Mouse (Mus musculus) heart, adult 2 months (tissue): ENCODE data around the gene Fam72a.

Experiments used
- CTCF ChIP-seq: fragments of 200-600 bp; IDR thresholded peaks from 2 replicates; pipeline ENCODE4 v1.8.1; 2022; ENCODE audit warnings: antibody characterized with exemption, mild to moderate bottlenecking, moderate library complexity
- EP300 ChIP-seq: fragments of 200-500 bp; IDR thresholded peaks from 2 replicates; pipeline ENCODE4 v1.6.1; 2011; ENCODE audit warnings: low read depth, low read length, control low read depth; ENCODE audit not compliant: insufficient read depth
- POLR2A ChIP-seq: fragments of 200-500 bp; IDR thresholded peaks from 2 replicates; pipeline ENCODE4 v1.6.1; 2011; ENCODE audit warnings: mild to moderate bottlenecking, low read depth, low read length, control low read depth; ENCODE audit not compliant: insufficient read depth

DNA sequence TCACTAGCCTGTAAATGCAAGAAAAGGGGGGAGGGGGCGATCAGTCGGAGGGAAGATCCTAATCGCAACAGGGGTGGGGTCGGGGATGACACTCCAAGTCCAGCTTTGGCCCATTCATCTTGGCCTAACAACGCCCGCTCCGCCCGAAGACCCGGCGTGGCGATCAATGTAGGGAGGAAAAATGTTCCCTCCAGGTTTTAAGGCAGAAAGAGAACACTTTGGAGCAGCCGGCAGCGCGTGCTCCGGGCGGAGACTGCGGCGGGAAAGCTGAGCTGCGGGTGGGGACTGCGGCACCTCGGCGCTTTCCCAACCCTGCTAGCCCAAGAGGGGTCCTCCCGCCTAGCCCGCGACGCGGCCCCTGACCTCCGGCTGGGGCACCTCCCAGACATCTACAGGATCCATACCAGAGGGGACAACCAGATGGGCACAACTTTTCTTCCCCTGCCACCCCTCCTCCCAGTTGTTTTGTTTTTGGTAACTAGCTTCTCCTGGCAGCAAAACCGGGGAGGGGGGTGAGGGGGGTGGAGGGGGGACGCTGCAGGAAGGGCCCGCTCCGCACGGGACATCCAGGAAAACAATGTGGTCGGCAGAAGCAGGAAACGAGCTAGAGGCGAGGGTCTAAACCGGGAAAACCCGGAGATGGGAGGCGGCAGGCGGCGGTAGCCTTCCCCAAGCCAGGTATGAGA, 2.0 kb upstream of the Fam72a start:
- TF ChIP-seq CTCF (no peak), EP300 (no peak), POLR2A (no peak)
